Mouse (Mus musculus): Measurements from ENCODE around the gene Gm4778. TPM values are rescaled to one million over a fixed set of nuclear protein-coding genes. Genes with fewer than 3 reads are reported as not detected.
"Not testable (repeated sequence)": the region's sequence is repeated elsewhere in the genome, so short reads cannot be mapped to it uniquely, and the experiment has no call there.

Gm4778 gene
- not detected in 2 replicates for polyA plus RNA-seq (2015; fragmentation: Nextera tagmentation; extraction: Ambion mirVana)

GRCm38 (mm10) chr3:94263736-94264135, at the start of gene Gm4778:
Gene Gm4778 (plus strand): TSS chr3:94264036.
- H3K9ac ChIP-seq; H3K4me1 ChIP-seq; H3K36me3 ChIP-seq; ATAC-seq (ENCODE audit: insufficient number of reproducible peaks, low FRiP score, low TSS enrichment, low read depth); H3K4me2 ChIP-seq; H3K27ac ChIP-seq; H3K27me3 ChIP-seq; H3K4me3 ChIP-seq; H3K9me3 ChIP-seq: not testable (repeated sequence)
- 81% methylated on average over 1 of the region's 1 CpGs for WGBS

- no peaks in the 10 kb centered on the region for H3K36me3 ChIP-seq
- no peak overlapping the region for H3K4me3 ChIP-seq
- no peak overlapping the region for H3K9ac ChIP-seq
- ATAC-seq (ENCODE audit: insufficient number of reproducible peaks, low FRiP score, low TSS enrichment, low read depth): no peak
- no peak overlapping the region for H3K27ac ChIP-seq
- 52% methylated on average over 6 of the region's 6 CpGs for whole genome bisulfite sequencing
- H3K9me3 ChIP-seq: no peaks in the 10 kb centered on the region
- no peaks in the 10 kb centered on the region for H3K4me1 ChIP-seq
- H3K4me2 ChIP-seq: no peak overlapping the region
- no peaks in the 10 kb centered on the region for H3K27me3 ChIP-seq
Observed at GRCm38 (mm10) chr3:94260598-94260997, 3.2 kb upstream of the Gm4778 start.

- no peak for ATAC-seq (ENCODE audit: insufficient number of reproducible peaks, low FRiP score, low TSS enrichment, low read depth)
- no peak overlapping the region for H3K4me2 ChIP-seq
- H3K27me3 ChIP-seq: no peaks in the 10 kb centered on the region
- no peak overlapping the region for H3K27ac ChIP-seq
- no peak overlapping the region for H3K9ac ChIP-seq
- H3K36me3 ChIP-seq: no peaks in the 10 kb centered on the region
- no peaks in the 10 kb centered on the region for H3K9me3 ChIP-seq
- 82% methylated on average over 11 of the region's 11 CpGs for WGBS
- no peaks in the 10 kb centered on the region for H3K4me1 ChIP-seq
- no peak overlapping the region for H3K4me3 ChIP-seq
Observed at GRCm38 (mm10) chr3:94275991-94276390, 12.2 kb downstream of the Gm4778 start.

- H3K27ac ChIP-seq: no peak overlapping the region
- H3K4me2 ChIP-seq: no peak overlapping the region
- H3K4me1 ChIP-seq: peaks cover 2% of the 10 kb centered on the region; the same call in 1 of the 2 replicates
- ATAC-seq (ENCODE audit: insufficient number of reproducible peaks, low FRiP score, low TSS enrichment, low read depth): no peak
- no peak overlapping the region for H3K4me3 ChIP-seq
- no peaks in the 10 kb centered on the region for H3K36me3 ChIP-seq
- no peak overlapping the region for H3K9ac ChIP-seq
- H3K9me3 ChIP-seq: no peaks in the 10 kb centered on the region
- WGBS: 60% methylated on average over 1 of the region's 1 CpGs
- no peaks in the 10 kb centered on the region for H3K27me3 ChIP-seq
Observed at GRCm38 (mm10) chr3:94305457-94305856, 41.6 kb downstream of the Gm4778 start.

GRCm38 (mm10) chr3:94306975-94307374, 43.1 kb downstream of the Gm4778 start:
- no peaks in the 10 kb centered on the region for H3K27me3 ChIP-seq
- H3K27ac ChIP-seq: no peak overlapping the region
- H3K4me1 ChIP-seq: peaks cover 7% of the 10 kb centered on the region; the same call in 1 of the 2 replicates
- no peak overlapping the region for H3K9ac ChIP-seq
- no peak overlapping the region for H3K4me2 ChIP-seq
- H3K4me3 ChIP-seq: no peak overlapping the region
- no peaks in the 10 kb centered on the region for H3K36me3 ChIP-seq
- no peaks in the 10 kb centered on the region for H3K9me3 ChIP-seq
- ATAC-seq (ENCODE audit: insufficient number of reproducible peaks, low FRiP score, low TSS enrichment, low read depth): no peak

- H3K4me3 ChIP-seq: peak within 1 kb of the TSS; percentile 62
- no peaks in the 10 kb centered on the region for H3K9me3 ChIP-seq
- H3K27ac ChIP-seq: peak within 1 kb of the TSS; percentile 88
- peak within 1 kb of the TSS; percentile 67 for H3K4me2 ChIP-seq
- H3K4me1 ChIP-seq: peaks cover 7% of the 10 kb centered on the region; the same call in 1 of the 2 replicates
- peak; percentile 99 for ATAC-seq (ENCODE audit: insufficient number of reproducible peaks, low FRiP score, low TSS enrichment, low read depth)
- H3K27me3 ChIP-seq: no peaks in the 10 kb centered on the region
- H3K9ac ChIP-seq: peak within 1 kb of the TSS; percentile 50
- no peaks in the 10 kb centered on the region for H3K36me3 ChIP-seq
- WGBS: 1% methylated on average over 47 of the region's 47 CpGs
Observed at GRCm38 (mm10) chr3:94309633-94310363, 46.0 kb downstream of the Gm4778 start, which contains the start of gene Them4. Gene Them4 (plus strand): TSS chr3:94310089.

GRCm38 (mm10) chr3:94310491-94310890, 46.7 kb downstream of the Gm4778 start:
- peak overlapping the region; percentile 50 for H3K9ac ChIP-seq
- peak overlapping the region; percentile 88 for H3K27ac ChIP-seq
- H3K27me3 ChIP-seq: no peaks in the 10 kb centered on the region
- no peaks in the 10 kb centered on the region for H3K9me3 ChIP-seq
- 44% methylated on average over 7 of the region's 7 CpGs for WGBS
- peak overlapping the region; percentile 67 for H3K4me2 ChIP-seq
- ATAC-seq (ENCODE audit: insufficient number of reproducible peaks, low FRiP score, low TSS enrichment, low read depth): no peak
- H3K36me3 ChIP-seq: no peaks in the 10 kb centered on the region
- H3K4me1 ChIP-seq: peaks cover 7% of the 10 kb centered on the region; the same call in 1 of the 2 replicates
- H3K4me3 ChIP-seq: peak overlapping the region; percentile 62

- H3K27ac ChIP-seq: no peak overlapping the region
- H3K4me3 ChIP-seq: peak overlapping the region; percentile 62
- H3K9ac ChIP-seq: no peak overlapping the region
- H3K9me3 ChIP-seq: no peaks in the 10 kb centered on the region
- 60% methylated on average over 6 of the region's 6 CpGs for WGBS
- H3K4me1 ChIP-seq: peaks cover 7% of the 10 kb centered on the region; the same call in 1 of the 2 replicates
- H3K4me2 ChIP-seq: peak overlapping the region; percentile 67
- ATAC-seq (ENCODE audit: insufficient number of reproducible peaks, low FRiP score, low TSS enrichment, low read depth): no peak
- no peaks in the 10 kb centered on the region for H3K36me3 ChIP-seq
- H3K27me3 ChIP-seq: no peaks in the 10 kb centered on the region
Observed at GRCm38 (mm10) chr3:94310911-94311310, 47.1 kb downstream of the Gm4778 start.

- Histone ChIP-seq H3K27me3 (no peaks in the 10 kb centered on the region), H3K9me3 (no peaks in the 10 kb centered on the region), H3K9ac (no peak overlapping the region), H3K27ac (no peak overlapping the region), H3K36me3 (no peaks in the 10 kb centered on the region), H3K4me1 (peaks cover 7% of the 10 kb centered on the region; the same call in 1 of the 2 replicates), H3K4me3 (no peak overlapping the region), H3K4me2 (peak overlapping the region; percentile 67; the same call in 1 of the 2 replicates)
- 54% methylated on average over 4 of the region's 4 CpGs for whole genome bisulfite sequencing
- no peak for ATAC-seq (ENCODE audit: insufficient number of reproducible peaks, low FRiP score, low TSS enrichment, low read depth)
Observed at GRCm38 (mm10) chr3:94311376-94311775, 47.5 kb downstream of the Gm4778 start.

Other genes starting within 250 kb of the Gm4778 start
- not detected in 2 replicates for gene Gm9125, start 209.2 kb upstream of the Gm4778 start, polyA plus RNA-seq (2015; fragmentation: Nextera tagmentation; extraction: Ambion mirVana)
- not detected in 2 replicates for gene Gm10697, start 191.4 kb upstream of the Gm4778 start, polyA plus RNA-seq (2015; fragmentation: Nextera tagmentation; extraction: Ambion mirVana)
- gene Gm10696, start 85.8 kb upstream of the Gm4778 start, polyA plus RNA-seq (2015; fragmentation: Nextera tagmentation; extraction: Ambion mirVana): not detected in 2 replicates
- gene Gm5286, start 67.3 kb upstream of the Gm4778 start, polyA plus RNA-seq (2015; fragmentation: Nextera tagmentation; extraction: Ambion mirVana): not detected in 2 replicates
- gene Them4, start 46.1 kb downstream of the Gm4778 start, polyA plus RNA-seq (2015; fragmentation: Nextera tagmentation; extraction: Ambion mirVana): 10.6 and 10.8 TPM in 2 replicates
- 199 and 218 TPM in 2 replicates for gene Them5, start 78.1 kb downstream of the Gm4778 start, polyA plus RNA-seq (2015; fragmentation: Nextera tagmentation; extraction: Ambion mirVana)
- gene C2cd4d, start 98.4 kb downstream of the Gm4778 start, polyA plus RNA-seq (2015; fragmentation: Nextera tagmentation; extraction: Ambion mirVana): 1.8 and 2.4 TPM in 2 replicates
- 2.3 and 2.9 TPM in 2 replicates for gene Rorc, start 108.8 kb downstream of the Gm4778 start, polyA plus RNA-seq (2015; fragmentation: Nextera tagmentation; extraction: Ambion mirVana)
- gene Lingo4, start 134.5 kb downstream of the Gm4778 start, polyA plus RNA-seq (2015; fragmentation: Nextera tagmentation; extraction: Ambion mirVana): 0.09 and 0.14 TPM in 2 replicates
- gene Tdrkh, start 149.2 kb downstream of the Gm4778 start, polyA plus RNA-seq (2015; fragmentation: Nextera tagmentation; extraction: Ambion mirVana): 6.7 and 8.0 TPM in 2 replicates
- 63.2 and 64.0 TPM in 2 replicates for gene Mrpl9, start 179.3 kb downstream of the Gm4778 start, polyA plus RNA-seq (2015; fragmentation: Nextera tagmentation; extraction: Ambion mirVana)
- 0.38 and 0.42 TPM in 2 replicates for gene Oaz3, start 179.9 kb downstream of the Gm4778 start, polyA plus RNA-seq (2015; fragmentation: Nextera tagmentation; extraction: Ambion mirVana)
- 1.4 and 1.9 TPM in 2 replicates for gene Celf3, start 214.3 kb downstream of the Gm4778 start, polyA plus RNA-seq (2015; fragmentation: Nextera tagmentation; extraction: Ambion mirVana)
- gene Riiad1, start 216.3 kb downstream of the Gm4778 start, polyA plus RNA-seq (2015; fragmentation: Nextera tagmentation; extraction: Ambion mirVana): 2.1 and 4.0 TPM in 2 replicates